Comparison of ENCODE assay signal across 10 mouse cellular contexts in the genomic region with DNA sequence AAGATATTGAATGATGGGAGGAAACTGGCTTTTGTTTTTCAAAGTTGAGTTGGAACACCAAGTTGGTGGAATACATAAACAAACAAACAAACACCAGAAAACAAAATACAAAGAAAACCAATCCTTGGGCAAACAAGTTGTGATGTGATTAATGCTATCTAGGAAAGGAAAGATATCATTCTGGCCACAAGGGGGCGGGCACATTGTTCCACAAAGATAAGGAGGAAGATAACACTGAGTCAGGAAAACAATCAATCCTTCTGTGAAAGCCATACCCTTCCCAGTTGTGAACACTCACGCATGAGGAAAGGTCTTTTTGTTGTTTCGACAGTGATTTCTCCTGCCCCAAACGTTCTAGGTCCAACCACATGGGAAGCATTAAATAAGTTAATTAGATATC. TPM values are rescaled to one million over a fixed set of nuclear protein-coding genes. Genes with fewer than 3 reads are reported as not detected.
DNase-seq lines count a peak whose midpoint lies in the region; ATAC-seq and TF ChIP-seq lines count a peak whose summit lies in the region.
"Had no signal": no experiment of that assay in that cellular context is flagged by ENCODE, and none has a peak within 500 bp of the region (broad histone marks: within the 10 kb centered on the region; RNA-seq: fewer than 3 reads in every experiment).

No protein-coding gene starts in this region.

- TF ChIP-seq POLR2A in cortical plate, adult 2 months (IDR thresholded peaks at IDR 0.05; ENCODE audit: extremely low read depth, insufficient read depth, low read length): no peak

- H3K9ac ChIP-seq in kidney, postnatal 0 days (ENCODE audit: low read depth, low read length): no peak overlapping the region
- H3K9ac ChIP-seq in kidney, embryonic 14.5 days (ENCODE audit: low read depth, low read length): no peak overlapping the region
- H3K9ac ChIP-seq: neural tube, embryonic 13.5 days had no signal

- no peak for ATAC-seq in kidney, postnatal 0 days (replicated peaks; ENCODE audit: low FRiP score, low read depth)
- no peak for ATAC-seq in kidney, embryonic 14.5 days (ENCODE audit: low FRiP score, low TSS enrichment)
- ATAC-seq in megakaryocyte-erythroid progenitor cell, adult 5-6 weeks (replicated peaks; ENCODE audit: low FRiP score, low TSS enrichment, poor library complexity, severe bottlenecking): no peak

- no peak overlapping the region for H3K27ac ChIP-seq in kidney, postnatal 0 days
- H3K27ac ChIP-seq in kidney, embryonic 14.5 days (ENCODE audit: low read depth, low read length): no peak overlapping the region
- H3K27ac ChIP-seq in cortical plate, adult 2 months (ENCODE audit: insufficient read depth, low read length): no peak overlapping the region
- H3K27ac ChIP-seq: neural tube, embryonic 13.5 days had no signal

- peaks cover 45% of the 10 kb centered on the region for H3K27me3 ChIP-seq in kidney, postnatal 0 days (ENCODE audit: insufficient read depth, low read length)
- peaks cover 49% of the 10 kb centered on the region for H3K27me3 ChIP-seq in kidney, embryonic 14.5 days (ENCODE audit: control insufficient read depth, insufficient read depth, low read length)

- H3K4me1 ChIP-seq in kidney, postnatal 0 days (replicated peaks; ENCODE audit: insufficient read depth, low read length): no peaks in the 10 kb centered on the region
- H3K4me1 ChIP-seq in kidney, embryonic 14.5 days (ENCODE audit: control insufficient read depth, insufficient read depth, low read length): no peaks in the 10 kb centered on the region
- no peaks in the 10 kb centered on the region for H3K4me1 ChIP-seq in cortical plate, adult 2 months (ENCODE audit: control insufficient read depth, insufficient read depth, low read length)
- H3K4me1 ChIP-seq: neural tube, embryonic 13.5 days had no signal

- peak; percentile 84 for TF ChIP-seq CTCF in kidney, postnatal 0 days (IDR thresholded peaks at IDR 0.05; ENCODE audit: low read depth)
- TF ChIP-seq CTCF in cortical plate, adult 2 months (IDR thresholded peaks at IDR 0.05; ENCODE audit: extremely low read depth, insufficient read depth, low read length): peak; percentile 47

- no peak overlapping the region for H3K4me2 ChIP-seq in kidney, postnatal 0 days (ENCODE audit: low read length)
- H3K4me2 ChIP-seq in kidney, embryonic 14.5 days (replicated peaks; ENCODE audit: low read depth, low read length): no peak overlapping the region
- H3K4me2 ChIP-seq: neural tube, embryonic 13.5 days had no signal

- peak; percentile 67 for DNase-seq in kidney, postnatal 0 days (ENCODE audit: low spot score)
- peak; percentile 72 for DNase-seq in NIH3T3 (ENCODE audit: low read depth)
- DNase-seq in layer of hippocampus, adult 9-10 months (ENCODE audit: low spot score): peak; percentile 58
- DNase-seq in right cerebral cortex, adult 2 months (ENCODE audit: low spot score in 2 of 2): peak; percentile 70 to 79
- no peak for DNase-seq in urinary bladder, postnatal 10 days (ENCODE audit: low spot score)

- 10% methylated on average over 4 of the region's 4 CpGs for WGBS in kidney, postnatal 0 days
- 13% methylated on average over 4 of the region's 4 CpGs for WGBS in kidney, embryonic 14.5 days

- H3K9me3 ChIP-seq in kidney, postnatal 0 days (replicated peaks; ENCODE audit: low read length): no peaks in the 10 kb centered on the region
- no peaks in the 10 kb centered on the region for H3K9me3 ChIP-seq in kidney, embryonic 14.5 days (ENCODE audit: control insufficient read depth, low read length)
- H3K9me3 ChIP-seq: neural tube, embryonic 13.5 days had no signal

- no peak overlapping the region for H3K4me3 ChIP-seq in kidney, postnatal 0 days (replicated peaks; ENCODE audit: low read depth, low read length)
- H3K4me3 ChIP-seq in kidney, embryonic 14.5 days (ENCODE audit: low read length): no peak overlapping the region
- H3K4me3 ChIP-seq in cortical plate, adult 2 months (ENCODE audit: insufficient read depth, low read length): no peak overlapping the region
- H3K4me3 ChIP-seq: neural tube, embryonic 13.5 days had no signal

- H3K36me3 ChIP-seq in kidney, postnatal 0 days (ENCODE audit: insufficient read depth, low read length): no peaks in the 10 kb centered on the region
- H3K36me3 ChIP-seq in kidney, embryonic 14.5 days (ENCODE audit: control insufficient read depth, insufficient read depth, low read length): no peaks in the 10 kb centered on the region
- H3K36me3 ChIP-seq: neural tube, embryonic 13.5 days had no signal

RNA-seq across cellular contexts. Expression of a gene that starts 17.2 kb away (rescaled TPM):
- polyA plus RNA-seq in kidney, postnatal 0 days (2015; fragmentation: Nextera tagmentation; extraction: Ambion mirVana): not detected in 2 replicates
- polyA plus RNA-seq in kidney, embryonic 14.5 days (2014; fragmentation: Nextera tagmentation; extraction: Ambion mirVana): 0.07 TPM in 1 of 2 replicates, not detected in the other
- 0.06 TPM in 1 of 2 replicates, not detected in the other for polyA plus RNA-seq in cortical plate, adult 2 months (2012; rRNA removed)
- not detected in 2 replicates for total RNA-seq in megakaryocyte-erythroid progenitor cell, adult 5-6 weeks (2014; fragmentation: Nextera tagmentation)
- total RNA-seq in megakaryocyte-erythroid progenitor cell, adult 5-6 weeks (2017): not detected in 2 replicates
- polyA plus RNA-seq: intestine, embryonic 14.5 days had no signal
